Mouse (Mus musculus): Measurements from ENCODE around the gene Sema4a. TPM values are rescaled to one million over a fixed set of nuclear protein-coding genes. Genes with fewer than 3 reads are reported as not detected.

Sema4a gene
- 109 TPM for polyA plus RNA-seq (2017; shearing (Covaris generic))

GRCm38 (mm10) chr3:88460983-88461696, at the start of gene Sema4a:
TSS of gene Sema4a (minus strand) at chr3:88461182.

GRCm38 (mm10) chr3:88509692-88510420, 48.9 kb upstream of the Sema4a start, which contains the start of gene Lmna:
TSS of gene Lmna (minus strand) at chr3:88509956.

GRCm38 (mm10) chr3:88424605-88425329, 36.2 kb downstream of the Sema4a start, which contains the start of gene Slc25a44:
TSS of gene Slc25a44 (minus strand) at chr3:88425139.

GRCm38 (mm10) chr3:88409741-88410644, 51.0 kb downstream of the Sema4a start, which contains the start of gene Pmf1:
TSS of gene Pmf1 (minus strand) at chr3:88410331.

Other genes starting within 250 kb of the Sema4a start
- gene Rhbg, start 206.5 kb downstream of the Sema4a start, polyA plus RNA-seq (2017; shearing (Covaris generic)): not detected
- not detected for gene Gm38392, start 174.0 kb downstream of the Sema4a start, polyA plus RNA-seq (2017; shearing (Covaris generic))
- gene Tsacc, start 164.2 kb downstream of the Sema4a start, polyA plus RNA-seq (2017; shearing (Covaris generic)): 6.0 TPM
- 267 TPM for gene Cct3, start 164.1 kb downstream of the Sema4a start, polyA plus RNA-seq (2017; shearing (Covaris generic))
- 174 TPM for gene Glmp, start 136.2 kb downstream of the Sema4a start, polyA plus RNA-seq (2017; shearing (Covaris generic))
- gene Tmem79, start 125.0 kb downstream of the Sema4a start, polyA plus RNA-seq (2017; shearing (Covaris generic)): 0.31 TPM
- gene Smg5, start 124.9 kb downstream of the Sema4a start, polyA plus RNA-seq (2017; shearing (Covaris generic)): 51.1 TPM
- not detected for gene Paqr6, start 96.6 kb downstream of the Sema4a start, polyA plus RNA-seq (2017; shearing (Covaris generic))
- gene Bglap3, start 88.4 kb downstream of the Sema4a start, polyA plus RNA-seq (2017; shearing (Covaris generic)): not detected
- not detected for gene Bglap2, start 82.5 kb downstream of the Sema4a start, polyA plus RNA-seq (2017; shearing (Covaris generic))
- gene Bglap, start 76.7 kb downstream of the Sema4a start, polyA plus RNA-seq (2017; shearing (Covaris generic)): not detected
- 33.5 TPM for gene Pmf1, start 50.9 kb downstream of the Sema4a start, polyA plus RNA-seq (2017; shearing (Covaris generic))
- gene Slc25a44, start 36.0 kb downstream of the Sema4a start, polyA plus RNA-seq (2017; shearing (Covaris generic)): 12.7 TPM
- gene Lmna, start 48.8 kb upstream of the Sema4a start, polyA plus RNA-seq (2017; shearing (Covaris generic)): 125 TPM
- gene Mex3a, start 71.2 kb upstream of the Sema4a start, polyA plus RNA-seq (2017; shearing (Covaris generic)): not detected
- gene Rab25, start 87.1 kb upstream of the Sema4a start, polyA plus RNA-seq (2017; shearing (Covaris generic)): not detected
- gene Lamtor2, start 91.9 kb upstream of the Sema4a start, polyA plus RNA-seq (2017; shearing (Covaris generic)): 114 TPM
- gene Ubqln4, start 92.6 kb upstream of the Sema4a start, polyA plus RNA-seq (2017; shearing (Covaris generic)): 31.1 TPM
- 56.5 TPM for gene Ssr2, start 114.7 kb upstream of the Sema4a start, polyA plus RNA-seq (2017; shearing (Covaris generic))
- gene Arhgef2, start 144.8 kb upstream of the Sema4a start, polyA plus RNA-seq (2017; shearing (Covaris generic)): 74.7 TPM
- not detected for gene Rxfp4, start 192.0 kb upstream of the Sema4a start, polyA plus RNA-seq (2017; shearing (Covaris generic))
- 149 TPM for gene Khdc4, start 224.6 kb upstream of the Sema4a start, polyA plus RNA-seq (2017; shearing (Covaris generic))